In the genomic region with DNA sequence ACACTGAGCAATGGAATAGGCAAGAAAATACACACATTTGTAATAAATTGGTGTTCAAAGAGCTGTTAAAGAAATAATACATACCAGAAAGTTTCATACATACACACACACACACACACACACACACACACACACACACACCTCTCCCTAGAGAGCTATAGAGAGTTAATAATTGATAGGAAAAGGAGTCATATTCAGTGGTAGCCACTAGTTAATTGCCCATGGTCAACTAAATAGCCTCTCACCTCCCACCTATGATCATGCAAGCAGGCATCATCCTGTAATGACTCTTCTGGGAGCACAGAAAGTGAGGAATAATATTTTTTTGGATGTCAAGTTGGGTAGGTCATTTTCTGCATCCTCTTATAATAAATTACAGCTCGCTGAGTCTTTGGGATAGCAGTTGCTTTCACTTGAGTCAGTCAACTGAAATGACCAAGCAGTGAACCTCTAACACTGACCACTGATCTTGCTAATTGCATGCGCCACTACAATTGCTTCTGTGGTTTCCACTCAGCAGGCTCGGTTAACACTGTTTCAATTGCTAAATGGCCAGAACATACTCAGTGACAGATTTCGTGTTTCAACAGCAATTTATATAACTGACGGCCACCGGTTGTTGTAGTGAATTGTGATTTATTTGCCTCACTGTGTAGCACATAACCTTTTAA, we compare ENCODE assay signal across 30 mouse cellular contexts.
A peak's percentile ranks its signal among the peaks of the same experiment; 100 is the strongest.
DNase-seq lines count a peak whose midpoint lies in the region; ATAC-seq and TF ChIP-seq lines count a peak whose summit lies in the region.
"Had no signal": no experiment of that assay in that cellular context is flagged by ENCODE, and none has a peak within 500 bp of the region (broad histone marks: within the 10 kb centered on the region; RNA-seq: fewer than 3 reads in every experiment).

No protein-coding gene starts in this region.

- CTCF ChIA-PET in Patski (lab: Charles Lee), result interaction anchor here (1.2 kb wide), 1 partner anchor 15 kb away, joined by 3 read pairs; no protein-coding TSS in a partner anchor

- H3K4me1 ChIP-seq in forebrain, embryonic 14.5 days (ENCODE audit: control insufficient read depth, insufficient read depth, low read length), result no peaks in the 10 kb centered on the region
- no peaks in the 10 kb centered on the region for H3K4me1 ChIP-seq in forebrain, postnatal 0 days (ENCODE audit: insufficient read depth)
- peaks cover 5% of the 10 kb centered on the region; the same call in 1 of the 2 replicates for H3K4me1 ChIP-seq in kidney, embryonic 16.5 days (ENCODE audit: insufficient read depth, low read length)
- H3K4me1 ChIP-seq: forebrain, embryonic 12.5 days; midbrain, embryonic 15.5 days; neural tube, embryonic 12.5 days had no signal

- no peak overlapping the region for H3K9ac ChIP-seq in forebrain, embryonic 14.5 days (ENCODE audit: low read length)
- no peak overlapping the region for H3K9ac ChIP-seq in forebrain, postnatal 0 days
- H3K9ac ChIP-seq in kidney, embryonic 16.5 days (replicated peaks; ENCODE audit: low read length), result no peak overlapping the region
- H3K9ac ChIP-seq: forebrain, embryonic 12.5 days; heart, embryonic 12.5 days; hindbrain, embryonic 13.5 days; liver, embryonic 14.5 days; midbrain, embryonic 15.5 days; neural tube, embryonic 12.5 days had no signal

- TF ChIP-seq CTCF in forebrain, postnatal 0 days (IDR thresholded peaks at IDR 0.05; ENCODE audit: low read depth), result no peak
- no peak for TF ChIP-seq CTCF in Patski (IDR thresholded peaks at IDR 0.05)

- H3K9me3 ChIP-seq in forebrain, embryonic 14.5 days (replicated peaks; ENCODE audit: control insufficient read depth, low read length), result no peaks in the 10 kb centered on the region
- no peaks in the 10 kb centered on the region for H3K9me3 ChIP-seq in forebrain, postnatal 0 days (ENCODE audit: low read length)
- no peaks in the 10 kb centered on the region for H3K9me3 ChIP-seq in kidney, embryonic 16.5 days (ENCODE audit: low read length)
- H3K9me3 ChIP-seq: forebrain, embryonic 12.5 days; G1E; heart, embryonic 12.5 days; hindbrain, embryonic 13.5 days; midbrain, embryonic 15.5 days; neural tube, embryonic 12.5 days had no signal

- DNase-seq in forebrain, embryonic 14.5 days (ENCODE audit: low spot score), result peak; percentile 4
- DNase-seq in forebrain, postnatal 0 days, result no peak
- no peak for DNase-seq in kidney, postnatal 25 days
- DNase-seq in Patski (ENCODE audit: low read depth, low spot score), result peak; percentile 82
- peak; percentile 34 for DNase-seq in mesoderm, embryonic 11.5 days (ENCODE audit: low read depth, low spot score)
- DNase-seq in adrenal gland, adult (ENCODE audit: inconsistent age in 2 of 2, low spot score in 1 of 2), result no peak
- no peak for DNase-seq in right cerebral cortex, postnatal 10 days (ENCODE audit: low spot score in 2 of 2)
- DNase-seq: adrenal gland, adult 2 months; adrenal gland, postnatal 36 days; cerebellum, adult 18-20 months; cerebellum, postnatal 25 days; gastrocnemius, postnatal 25 days; heart, adult 2 months; heart, postnatal 4 days; liver; lung, adult 2 months; lung, postnatal 10 days; spleen, adult 18-20 months; thymus, postnatal 14 days had no signal

- no peak overlapping the region for H3K27ac ChIP-seq in forebrain, embryonic 14.5 days (ENCODE audit: low read depth, low read length)
- H3K27ac ChIP-seq in forebrain, postnatal 0 days (ENCODE audit: low read depth, low read length), result no peak overlapping the region
- H3K27ac ChIP-seq in kidney, embryonic 16.5 days (ENCODE audit: low read length), result no peak overlapping the region
- H3K27ac ChIP-seq: forebrain, embryonic 12.5 days; heart, adult 2 months; hindbrain, embryonic 13.5 days; liver, embryonic 14.5 days; macrophage; midbrain, embryonic 15.5 days; neural tube, embryonic 12.5 days had no signal

- no peaks in the 10 kb centered on the region for H3K36me3 ChIP-seq in forebrain, embryonic 14.5 days (ENCODE audit: control insufficient read depth, insufficient read depth, low read length)
- H3K36me3 ChIP-seq in forebrain, postnatal 0 days (ENCODE audit: insufficient read depth), result no peaks in the 10 kb centered on the region
- no peaks in the 10 kb centered on the region for H3K36me3 ChIP-seq in kidney, embryonic 16.5 days (ENCODE audit: insufficient read depth, low read length)
- H3K36me3 ChIP-seq: forebrain, embryonic 12.5 days; hindbrain, embryonic 13.5 days; midbrain, embryonic 15.5 days; neural tube, embryonic 12.5 days had no signal

- H3K4me2 ChIP-seq in forebrain, embryonic 14.5 days (ENCODE audit: low read length), result no peak overlapping the region
- no peak overlapping the region for H3K4me2 ChIP-seq in forebrain, postnatal 0 days (ENCODE audit: low read depth)
- H3K4me2 ChIP-seq in kidney, embryonic 16.5 days (replicated peaks; ENCODE audit: low read depth, low read length), result no peak overlapping the region
- H3K4me2 ChIP-seq: forebrain, embryonic 12.5 days; heart, embryonic 12.5 days; hindbrain, embryonic 13.5 days; midbrain, embryonic 15.5 days; neural tube, embryonic 12.5 days had no signal

- in situ Hi-C loops in Patski (cut with MboI; ENCODE audit: low pct_unique_long_range_greater_than_20kb), result no loop called here

- ATAC-seq in forebrain, embryonic 14.5 days, result no peak
- no peak for ATAC-seq in forebrain, postnatal 0 days
- peak; percentile 73 for ATAC-seq in kidney, embryonic 16.5 days (ENCODE audit: low FRiP score, low TSS enrichment)
- peak; percentile 93 for ATAC-seq in Patski
- ATAC-seq: intestine, embryonic 16.5 days; midbrain, embryonic 15.5 days had no signal

- H3K27me3 ChIP-seq in forebrain, embryonic 14.5 days (replicated peaks; ENCODE audit: control insufficient read depth, insufficient read depth, low read length), result no peaks in the 10 kb centered on the region
- no peaks in the 10 kb centered on the region for H3K27me3 ChIP-seq in forebrain, postnatal 0 days (ENCODE audit: insufficient read depth, low read length)
- no peaks in the 10 kb centered on the region for H3K27me3 ChIP-seq in kidney, embryonic 16.5 days (ENCODE audit: insufficient read depth, low read length)
- H3K27me3 ChIP-seq in Patski, result no peaks in the 10 kb centered on the region
- H3K27me3 ChIP-seq: heart, embryonic 12.5 days; midbrain, embryonic 15.5 days had no signal

- no peak overlapping the region for H3K4me3 ChIP-seq in forebrain, embryonic 14.5 days (ENCODE audit: low read depth, low read length)
- no peak overlapping the region for H3K4me3 ChIP-seq in forebrain, postnatal 0 days (ENCODE audit: low read depth, low read length)
- no peak overlapping the region for H3K4me3 ChIP-seq in kidney, embryonic 16.5 days (ENCODE audit: low read length)
- H3K4me3 ChIP-seq: erythroblast, embryonic 14.5 days; forebrain, embryonic 12.5 days; heart, adult 2 months; heart, embryonic 12.5 days; hindbrain, embryonic 13.5 days; midbrain, embryonic 15.5 days; neural tube, embryonic 12.5 days had no signal

- WGBS in forebrain, embryonic 14.5 days, result 48% methylated on average over 6 of the region's 6 CpGs
- 44% methylated on average over 6 of the region's 6 CpGs for WGBS in forebrain, postnatal 0 days
- 17% methylated on average over 6 of the region's 6 CpGs for WGBS in kidney, embryonic 16.5 days

- POLR2A ChIA-PET in Patski (lab: Charles Lee), result no interaction called here

Comparison
In these comparisons a context has a peak if more than half of its experiments do, and no peak if none do; other contexts are left out.
1. DNase-seq: peak in forebrain, embryonic 14.5 days (single experiment), Patski (single experiment) and mesoderm, embryonic 11.5 days (single experiment); none in forebrain, postnatal 0 days (single experiment), kidney, postnatal 25 days (0 of 2), adrenal gland, adult (0 of 2) and right cerebral cortex, postnatal 10 days (0 of 2).
2. ATAC-seq: peak in kidney, embryonic 16.5 days (single experiment) and Patski (single experiment); none in forebrain, embryonic 14.5 days (single experiment) and forebrain, postnatal 0 days (single experiment).